Mouse (Mus musculus) heart, adult 2 months (tissue): ENCODE results near the gene Kdr.

Experiments
- CTCF ChIP-seq: fragments of 200-600 bp; IDR thresholded peaks from 2 replicates; pipeline ENCODE4 v1.8.1; 2022; ENCODE audit warnings: antibody characterized with exemption, mild to moderate bottlenecking, moderate library complexity
- POLR2A ChIP-seq: fragments of 200-500 bp; IDR thresholded peaks from 2 replicates; pipeline ENCODE4 v1.6.1; 2011; ENCODE audit warnings: mild to moderate bottlenecking, low read depth, low read length, control low read depth; ENCODE audit not compliant: insufficient read depth

GRCm38 (mm10) chr5:75945394-75945793 is 32.9 kb downstream of the Kdr start:
- no peak for TF ChIP-seq POLR2A
- TF ChIP-seq CTCF = no peak
